Mouse (Mus musculus): ENCODE results near the gene Foxj3.

DNA sequence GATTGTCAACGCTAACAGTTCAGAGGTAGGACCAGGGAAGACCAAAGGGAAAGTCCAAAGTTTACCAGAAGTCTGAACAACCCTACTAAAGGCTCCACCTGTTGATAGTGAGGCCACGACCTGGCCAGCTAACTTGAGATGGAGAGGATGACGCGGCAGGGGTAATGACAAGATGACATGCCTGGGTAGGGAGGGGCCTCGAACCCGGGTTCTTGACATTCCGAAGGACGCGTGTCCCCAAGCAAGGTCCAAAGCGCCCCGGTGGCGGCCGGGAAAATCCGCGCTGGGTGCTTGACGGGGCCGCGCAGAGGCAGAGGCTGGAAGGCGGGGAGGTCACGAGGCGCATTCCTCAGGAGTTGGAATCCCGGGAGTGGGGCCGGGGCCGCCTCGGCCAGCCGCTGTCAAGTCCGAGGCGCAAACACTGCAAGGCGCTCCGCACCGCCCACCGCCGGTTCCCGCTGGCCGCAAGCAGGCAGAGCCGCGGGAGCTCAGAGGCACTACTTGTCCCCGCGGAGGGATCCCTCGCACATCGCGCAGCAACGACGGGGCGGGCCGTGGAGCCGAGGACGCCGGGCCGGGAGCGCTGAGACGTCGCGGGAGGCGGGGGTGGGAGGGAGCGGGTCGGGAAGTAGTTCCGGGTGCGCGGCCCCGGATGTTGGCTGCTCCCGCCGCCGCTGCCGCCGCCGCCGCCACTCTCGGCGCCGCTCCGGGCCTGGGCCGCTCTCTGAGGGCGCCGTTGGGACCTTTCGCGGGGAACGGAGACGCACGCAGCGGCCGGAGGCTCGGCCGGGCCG lies 2.4 kb downstream of the Foxj3 start, which contains the start of gene Frg2f1:
- TF ChIP-seq CTCF (IDR thresholded peaks at IDR 0.05; ENCODE audit: low read depth, low read length), result no peak
- TF ChIP-seq POLR2A (IDR thresholded peaks at IDR 0.05; ENCODE audit: extremely low read depth, insufficient read depth, low read length), result no peak
